Mouse (Mus musculus): ENCODE data around the gene Arid1b. TPM values are rescaled to one million over a fixed set of nuclear protein-coding genes. Genes with fewer than 3 reads are reported as not detected.

The Arid1b gene
- polyA plus RNA-seq, 1 experiment from 2014 or later = 9.6 TPM

GRCm38 (mm10) chr17:5248957-5249656 lies 255.0 kb downstream of the Arid1b start:
- 41% methylated on average over 17 of the region's 17 CpGs for WGBS
- Histone ChIP-seq H3K4me1 (ENCODE audit: control insufficient read depth, insufficient read depth, low read depth, low read length) (peaks cover 23% of the 10 kb centered on the region), H3K9ac (ENCODE audit: low read depth, low read length) (no peak overlapping the region), H3K9me3 (ENCODE audit: control insufficient read depth, low read length) (no peaks in the 10 kb centered on the region), H3K27me3 (replicated peaks; ENCODE audit: control insufficient read depth, insufficient read depth, low read length) (no peaks in the 10 kb centered on the region), H3K4me3 (ENCODE audit: low read length) (no peak overlapping the region), H3K4me2 (ENCODE audit: low read length) (peak overlapping the region; percentile 6; the same call in 1 of the 2 replicates), H3K36me3 (ENCODE audit: control insufficient read depth, insufficient read depth, low read length) (no peaks in the 10 kb centered on the region), H3K27ac (ENCODE audit: low read depth, low read length) (peak overlapping the region; percentile 49)
- peak; percentile 56 for ATAC-seq

- peaks cover 21% of the 10 kb centered on the region for H3K4me1 ChIP-seq (ENCODE audit: control insufficient read depth, insufficient read depth, low read depth, low read length)
- H3K36me3 ChIP-seq (ENCODE audit: control insufficient read depth, insufficient read depth, low read length) = no peaks in the 10 kb centered on the region
- no peak overlapping the region for H3K4me3 ChIP-seq (ENCODE audit: low read length)
- no peaks in the 10 kb centered on the region for H3K27me3 ChIP-seq (replicated peaks; ENCODE audit: control insufficient read depth, insufficient read depth, low read length)
- H3K9me3 ChIP-seq (ENCODE audit: control insufficient read depth, low read length) = no peaks in the 10 kb centered on the region
- peak overlapping the region; percentile 62 for H3K27ac ChIP-seq (ENCODE audit: low read depth, low read length)
- WGBS = 73% methylated on average over 9 of the region's 9 CpGs
- no peak overlapping the region for H3K9ac ChIP-seq (ENCODE audit: low read depth, low read length)
- H3K4me2 ChIP-seq (ENCODE audit: low read length) = no peak overlapping the region
- no peak for ATAC-seq
Observed at GRCm38 (mm10) chr17:5249681-5250180, 255.6 kb downstream of the Arid1b start.

GRCm38 (mm10) chr17:5252436-5252835 lies 258.3 kb downstream of the Arid1b start:
- H3K4me3 ChIP-seq (ENCODE audit: low read length) = no peak overlapping the region
- no peak overlapping the region for H3K9ac ChIP-seq (ENCODE audit: low read depth, low read length)
- no peaks in the 10 kb centered on the region for H3K27me3 ChIP-seq (replicated peaks; ENCODE audit: control insufficient read depth, insufficient read depth, low read length)
- no peaks in the 10 kb centered on the region for H3K9me3 ChIP-seq (ENCODE audit: control insufficient read depth, low read length)
- no peak overlapping the region for H3K27ac ChIP-seq (ENCODE audit: low read depth, low read length)
- ATAC-seq = no peak
- no peaks in the 10 kb centered on the region for H3K36me3 ChIP-seq (ENCODE audit: control insufficient read depth, insufficient read depth, low read length)
- H3K4me2 ChIP-seq (ENCODE audit: low read length) = no peak overlapping the region
- peaks cover 19% of the 10 kb centered on the region for H3K4me1 ChIP-seq (ENCODE audit: control insufficient read depth, insufficient read depth, low read depth, low read length)
- 24% methylated on average over 3 of the region's 3 CpGs for WGBS

GRCm38 (mm10) chr17:5254717-5255617 lies 260.8 kb downstream of the Arid1b start:
- H3K4me1 ChIP-seq (ENCODE audit: control insufficient read depth, insufficient read depth, low read depth, low read length) = peaks cover 11% of the 10 kb centered on the region
- H3K4me2 ChIP-seq (ENCODE audit: low read length) = no peak overlapping the region
- no peak overlapping the region for H3K27ac ChIP-seq (ENCODE audit: low read depth, low read length)
- no peaks in the 10 kb centered on the region for H3K36me3 ChIP-seq (ENCODE audit: control insufficient read depth, insufficient read depth, low read length)
- 59% methylated on average over 16 of the region's 16 CpGs for WGBS
- no peaks in the 10 kb centered on the region for H3K27me3 ChIP-seq (replicated peaks; ENCODE audit: control insufficient read depth, insufficient read depth, low read length)
- no peaks in the 10 kb centered on the region for H3K9me3 ChIP-seq (ENCODE audit: control insufficient read depth, low read length)
- H3K9ac ChIP-seq (ENCODE audit: low read depth, low read length) = no peak overlapping the region; the same call in 1 of the 2 replicates
- H3K4me3 ChIP-seq (ENCODE audit: low read length) = no peak overlapping the region
- ATAC-seq = no peak

DNA sequence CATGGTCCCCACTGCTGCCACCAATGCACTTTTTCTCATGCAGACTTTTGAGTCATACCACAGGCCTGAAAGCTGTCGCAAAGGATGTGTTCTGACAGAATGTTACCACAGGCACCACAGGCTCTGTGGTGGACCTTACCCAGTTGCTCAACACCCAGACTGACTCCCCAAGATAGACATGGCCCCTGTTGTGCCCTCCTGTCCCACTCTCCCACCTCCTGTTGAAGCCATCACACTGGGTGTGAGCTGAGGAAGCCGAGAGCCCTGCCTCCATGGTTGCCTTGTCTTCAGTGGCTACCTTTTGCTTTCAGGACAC lies 261.4 kb downstream of the Arid1b start:
- H3K4me3 ChIP-seq (ENCODE audit: low read length) = no peak overlapping the region
- ATAC-seq = no peak
- H3K27me3 ChIP-seq (replicated peaks; ENCODE audit: control insufficient read depth, insufficient read depth, low read length) = no peaks in the 10 kb centered on the region
- peaks cover 11% of the 10 kb centered on the region for H3K4me1 ChIP-seq (ENCODE audit: control insufficient read depth, insufficient read depth, low read depth, low read length)
- H3K9ac ChIP-seq (ENCODE audit: low read depth, low read length) = no peak overlapping the region
- H3K36me3 ChIP-seq (ENCODE audit: control insufficient read depth, insufficient read depth, low read length) = no peaks in the 10 kb centered on the region
- H3K4me2 ChIP-seq (ENCODE audit: low read length) = no peak overlapping the region
- 79% methylated on average over 2 of the region's 2 CpGs for WGBS
- H3K9me3 ChIP-seq (ENCODE audit: control insufficient read depth, low read length) = no peaks in the 10 kb centered on the region
- no peak overlapping the region for H3K27ac ChIP-seq (ENCODE audit: low read depth, low read length)

- no peak for ATAC-seq
- H3K36me3 ChIP-seq (ENCODE audit: control insufficient read depth, insufficient read depth, low read length) = peaks cover 2% of the 10 kb centered on the region
- no peak overlapping the region for H3K27ac ChIP-seq (ENCODE audit: low read depth, low read length)
- 64% methylated on average over 9 of the region's 9 CpGs for WGBS
- no peaks in the 10 kb centered on the region for H3K9me3 ChIP-seq (ENCODE audit: control insufficient read depth, low read length)
- H3K4me1 ChIP-seq (ENCODE audit: control insufficient read depth, insufficient read depth, low read depth, low read length) = peaks cover 12% of the 10 kb centered on the region
- no peaks in the 10 kb centered on the region for H3K27me3 ChIP-seq (replicated peaks; ENCODE audit: control insufficient read depth, insufficient read depth, low read length)
- no peak overlapping the region for H3K4me3 ChIP-seq (ENCODE audit: low read length)
- no peak overlapping the region for H3K9ac ChIP-seq (ENCODE audit: low read depth, low read length)
- H3K4me2 ChIP-seq (ENCODE audit: low read length) = no peak overlapping the region
Observed at GRCm38 (mm10) chr17:5258978-5259377, 264.8 kb downstream of the Arid1b start.

DNA sequence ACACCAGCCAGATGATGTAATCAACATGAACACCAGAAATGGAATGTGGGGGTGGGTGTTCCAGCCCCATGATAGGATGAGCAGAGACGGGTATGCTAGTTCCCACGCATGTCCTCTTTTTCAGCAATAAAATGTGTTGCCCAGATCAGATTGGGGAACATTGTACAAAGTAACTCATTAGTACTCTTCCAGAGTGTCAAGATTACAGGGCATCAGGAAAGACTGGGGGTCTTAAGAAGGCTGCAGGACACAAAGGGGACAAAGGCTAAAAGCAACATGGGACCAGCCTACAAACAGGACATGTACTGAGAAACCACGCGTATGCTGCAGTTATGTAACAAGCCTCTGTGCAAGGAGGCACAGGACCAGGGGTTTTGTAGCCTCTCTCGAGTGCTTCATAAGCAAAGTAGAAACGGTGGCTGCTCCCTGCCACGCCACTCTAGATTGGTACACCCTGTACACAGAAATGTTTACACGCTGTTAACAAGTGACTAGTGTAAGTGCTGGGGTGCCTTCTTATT lies 267.1 kb downstream of the Arid1b start:
- Histone ChIP-seq H3K27me3 (replicated peaks; ENCODE audit: control insufficient read depth, insufficient read depth, low read length) (no peaks in the 10 kb centered on the region), H3K4me1 (ENCODE audit: control insufficient read depth, insufficient read depth, low read depth, low read length) (peaks cover 10% of the 10 kb centered on the region), H3K9ac (ENCODE audit: low read depth, low read length) (no peak overlapping the region), H3K4me2 (ENCODE audit: low read length) (no peak overlapping the region), H3K4me3 (ENCODE audit: low read length) (no peak overlapping the region), H3K9me3 (ENCODE audit: control insufficient read depth, low read length) (no peaks in the 10 kb centered on the region), H3K36me3 (ENCODE audit: control insufficient read depth, insufficient read depth, low read length) (peaks cover 4% of the 10 kb centered on the region), H3K27ac (ENCODE audit: low read depth, low read length) (no peak overlapping the region)
- WGBS = 81% methylated on average over 8 of the region's 8 CpGs
- ATAC-seq = no peak

- H3K27me3 ChIP-seq (replicated peaks; ENCODE audit: control insufficient read depth, insufficient read depth, low read length) = no peaks in the 10 kb centered on the region
- no peak overlapping the region for H3K4me3 ChIP-seq (ENCODE audit: low read length)
- H3K36me3 ChIP-seq (ENCODE audit: control insufficient read depth, insufficient read depth, low read length) = peaks cover 4% of the 10 kb centered on the region
- peaks cover 10% of the 10 kb centered on the region for H3K4me1 ChIP-seq (ENCODE audit: control insufficient read depth, insufficient read depth, low read depth, low read length)
- 64% methylated on average over 22 of the region's 22 CpGs for WGBS
- H3K9ac ChIP-seq (ENCODE audit: low read depth, low read length) = peak overlapping the region; percentile 1; the same call in 1 of the 2 replicates
- no peak overlapping the region for H3K4me2 ChIP-seq (ENCODE audit: low read length)
- no peak overlapping the region for H3K27ac ChIP-seq (ENCODE audit: low read depth, low read length)
- no peaks in the 10 kb centered on the region for H3K9me3 ChIP-seq (ENCODE audit: control insufficient read depth, low read length)
- ATAC-seq = no peak
Observed at GRCm38 (mm10) chr17:5261874-5262605, 267.9 kb downstream of the Arid1b start.

Measured in hindbrain, embryonic 16.5 days (tissue).